Mouse (Mus musculus) monocyte, adult 5-6 weeks (primary cell): ENCODE data around the gene Pkp4. TPM values are rescaled to one million over a fixed set of nuclear protein-coding genes. Genes with fewer than 3 reads are reported as not detected.

Experiments
- ATAC-seq: fragments of 153-309, 156-312 bp; replicated peaks from 2 replicates; pipeline ENCODE4 v1.8.0; 2017; ENCODE audit warnings: mild to moderate bottlenecking; ENCODE audit not compliant: low TSS enrichment, insufficient number of reproducible peaks, severe bottlenecking, poor library complexity, low FRiP score
- total RNA-seq: library from RNA; stranded (forward); fragments of 200-1000, 200-491, 200-594 nt; gene quantifications from 3 replicates; pipeline ENCODE4 v1.2.3, GENCODE M21; 2017

Pkp4 gene
- total RNA-seq, 1 experiment from 2014 or later, result 22.2 TPM

GRCm38 (mm10) chr2:59181321-59182113, 20.9 kb downstream of the Pkp4 start:
- ATAC-seq, result no peak

DNA sequence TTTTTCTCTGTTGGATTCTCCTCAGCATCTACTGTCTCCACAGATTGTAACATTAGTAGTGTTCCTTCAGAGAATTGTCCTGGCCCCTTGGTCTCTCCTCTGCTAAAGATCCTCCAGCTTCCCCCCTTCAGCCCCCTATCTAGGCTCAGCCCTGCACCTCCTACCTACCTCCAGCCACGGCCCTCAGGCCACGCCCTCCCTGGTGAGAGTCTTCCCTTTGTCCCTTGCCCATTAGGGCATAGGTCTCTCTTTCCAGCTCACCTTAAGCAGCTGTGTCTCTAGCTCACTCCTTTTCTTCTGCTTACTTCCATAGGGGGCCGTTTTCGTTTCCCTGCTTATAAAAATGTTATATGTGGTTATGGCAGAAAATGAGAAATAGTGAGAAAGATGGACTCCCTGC, 22.9 kb downstream of the Pkp4 start:
- no peak for ATAC-seq

- peak; percentile 77 for ATAC-seq
Observed at GRCm38 (mm10) chr2:59184107-59185064, 23.7 kb downstream of the Pkp4 start.

DNA sequence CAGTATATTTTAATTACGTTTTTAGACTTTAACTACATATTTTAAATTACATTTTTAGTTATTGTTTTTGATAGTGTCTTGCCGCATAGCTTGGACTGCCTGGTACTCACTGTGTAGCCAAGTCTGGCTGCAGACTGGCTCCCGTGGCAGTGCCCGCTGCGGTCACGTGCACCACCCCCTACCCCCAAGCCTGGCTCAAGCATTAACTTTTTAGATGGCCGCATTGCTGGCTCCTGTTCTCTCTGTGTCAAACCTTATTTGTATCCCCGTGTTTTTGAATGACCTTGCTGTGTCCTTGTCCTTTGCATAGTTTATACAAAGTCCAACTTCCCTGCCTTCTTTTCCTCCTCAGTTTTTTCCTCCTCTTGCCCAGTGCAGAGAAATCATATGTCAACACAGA, 25.5 kb downstream of the Pkp4 start:
- no peak for ATAC-seq

DNA sequence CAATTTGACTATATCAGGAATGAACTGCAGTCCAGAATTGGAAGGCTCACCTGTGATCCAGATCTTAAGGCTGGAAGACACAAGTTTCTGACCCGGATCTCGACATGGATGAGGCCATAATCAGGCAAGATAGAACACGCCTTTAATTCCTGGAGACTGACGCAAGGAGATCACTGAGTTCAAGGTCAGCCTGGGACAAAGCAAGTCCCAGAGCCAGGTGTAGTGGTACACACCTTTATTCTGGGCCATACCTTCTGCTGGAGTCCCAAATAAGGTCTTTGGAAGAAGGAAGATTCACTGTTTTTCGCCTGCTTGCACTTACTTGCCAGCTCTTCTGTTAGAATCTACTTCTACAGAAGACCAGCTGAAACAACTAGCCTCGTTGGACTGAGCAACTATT, 26.3 kb downstream of the Pkp4 start:
- ATAC-seq, result no peak

GRCm38 (mm10) chr2:59188306-59188705, 27.7 kb downstream of the Pkp4 start:
- no peak for ATAC-seq

DNA sequence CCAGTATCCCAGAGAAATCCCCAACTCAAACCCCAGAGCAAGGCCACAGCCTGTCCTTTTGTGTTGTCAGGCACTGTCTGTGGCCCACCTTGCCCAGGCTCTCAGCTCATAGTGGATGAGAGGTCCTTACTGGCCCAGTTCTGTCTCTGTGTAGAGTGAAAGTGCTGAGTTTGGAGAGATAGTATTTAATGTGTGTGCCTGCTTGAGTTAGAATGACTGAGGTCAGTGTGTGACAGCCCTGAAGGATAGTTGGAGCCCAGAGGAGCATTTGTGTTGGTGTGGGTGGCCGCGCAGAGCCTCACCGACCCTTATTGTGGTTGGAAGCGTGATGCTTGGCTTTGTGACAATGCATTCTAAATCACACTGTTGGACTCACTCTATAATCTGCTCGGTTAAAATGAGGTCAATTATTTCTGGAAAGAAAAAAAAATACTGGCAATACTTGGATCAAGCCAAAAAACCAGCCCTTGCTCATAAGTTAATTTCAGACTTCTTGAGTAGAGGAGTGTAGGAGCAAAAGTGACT, 29.1 kb downstream of the Pkp4 start:
- no peak for ATAC-seq

DNA sequence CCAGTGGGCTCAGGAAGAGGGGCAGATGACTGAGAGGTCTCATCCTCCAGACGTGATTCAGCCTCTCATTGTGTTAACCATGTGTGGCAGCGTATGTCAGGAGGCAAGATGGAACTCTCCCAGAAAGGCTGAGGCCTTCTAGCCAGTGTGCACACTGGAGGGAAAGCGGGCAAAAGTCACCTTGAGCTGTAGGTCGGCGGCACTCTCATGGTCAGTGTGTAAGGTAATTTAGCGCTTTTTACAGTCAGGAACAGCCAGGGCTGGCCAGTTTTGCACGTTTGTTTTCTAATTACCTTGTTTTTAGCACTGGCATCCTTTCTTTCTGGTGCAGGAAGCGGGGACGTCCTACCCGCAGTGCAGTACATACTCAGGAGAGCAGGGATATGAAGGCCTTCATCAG, 29.5 kb downstream of the Pkp4 start:
- no peak for ATAC-seq

DNA sequence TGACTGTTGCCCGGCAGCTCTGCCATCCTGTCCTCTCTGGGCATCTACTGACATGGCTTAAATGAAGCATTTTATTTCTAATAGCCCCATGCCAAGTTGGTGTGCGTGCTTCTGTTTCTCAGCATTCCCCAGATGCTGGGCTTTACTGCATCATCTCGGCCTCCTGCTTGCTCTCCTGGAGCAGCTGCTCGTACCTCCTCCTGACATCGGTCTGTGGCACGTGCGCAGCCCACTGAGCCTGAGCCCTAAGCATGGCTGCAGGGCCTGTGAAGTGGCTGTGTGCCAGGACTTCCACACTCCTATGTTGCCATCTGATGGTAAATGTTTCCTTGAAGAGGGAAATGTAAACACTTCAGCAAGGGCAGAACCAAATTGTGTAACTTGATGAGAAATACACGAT, 30.8 kb downstream of the Pkp4 start:
- no peak for ATAC-seq

GRCm38 (mm10) chr2:59193117-59193516, 32.5 kb downstream of the Pkp4 start:
- ATAC-seq, result no peak

- no peak for ATAC-seq
Observed at GRCm38 (mm10) chr2:59197156-59197555, 36.5 kb downstream of the Pkp4 start.

DNA sequence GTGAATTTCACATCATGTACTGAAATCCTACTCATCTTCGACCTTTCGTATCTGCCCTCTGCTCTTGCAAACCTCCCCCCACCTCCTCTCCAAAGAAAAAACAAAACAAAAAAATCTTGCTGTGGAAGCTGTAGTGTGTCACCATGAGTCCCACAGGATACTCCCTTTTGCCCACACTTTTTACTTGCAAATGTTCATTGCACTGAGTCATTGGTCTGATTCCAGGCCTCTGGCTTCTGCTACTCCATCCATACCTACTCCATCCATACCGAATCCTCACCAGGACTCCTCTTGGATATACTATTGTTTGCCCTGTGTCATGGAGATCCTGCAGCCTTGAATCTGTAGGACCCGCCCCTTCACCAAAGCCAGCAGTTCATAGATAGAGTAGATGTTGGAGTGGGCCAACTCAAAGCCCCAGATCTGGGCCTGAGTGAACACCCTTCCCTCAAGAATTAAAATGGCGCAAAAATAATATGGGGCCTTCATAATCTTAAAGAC, 38.9 kb downstream of the Pkp4 start:
- ATAC-seq, result no peak

GRCm38 (mm10) chr2:59200511-59200910, 39.9 kb downstream of the Pkp4 start:
- ATAC-seq, result no peak

- no peak for ATAC-seq
Observed at GRCm38 (mm10) chr2:59202930-59203329, 42.3 kb downstream of the Pkp4 start.

DNA sequence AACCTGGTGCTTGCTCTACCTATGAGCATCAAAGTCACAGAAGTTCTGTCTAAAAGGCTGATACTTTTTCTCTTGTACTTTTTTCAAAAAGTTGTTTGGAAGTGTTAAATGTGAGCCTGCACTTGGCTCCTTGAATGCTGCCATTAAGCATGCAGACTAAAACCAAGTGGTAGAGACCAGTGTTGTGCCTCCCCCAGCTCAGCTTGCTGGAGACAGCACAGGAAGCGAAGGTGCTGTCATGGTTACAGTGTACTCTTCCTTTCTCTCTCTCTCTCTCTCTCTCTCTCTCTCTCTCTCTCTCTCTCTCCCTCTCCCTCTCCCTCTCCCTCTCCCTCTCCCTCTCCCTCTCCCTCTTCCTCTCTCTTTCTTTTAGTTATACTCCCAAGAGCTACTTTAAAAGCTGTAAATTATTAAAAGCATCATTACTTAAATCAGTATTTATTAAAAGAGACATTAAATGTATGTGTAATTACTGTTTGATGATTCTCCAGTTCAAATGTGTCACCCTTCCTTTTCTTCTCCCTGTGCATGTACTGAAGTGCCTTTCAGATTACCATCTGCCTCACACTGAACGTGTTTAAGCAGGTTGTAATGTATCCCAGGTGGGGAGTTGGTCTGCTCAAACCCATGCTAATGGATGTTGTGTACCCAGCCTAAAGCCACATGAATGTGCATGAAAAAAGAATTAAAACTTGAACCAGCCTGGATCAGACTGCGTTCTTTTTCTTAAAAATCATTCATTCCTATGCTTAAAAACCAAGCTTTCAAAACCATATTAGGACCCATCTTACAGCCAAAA, 43.2 kb downstream of the Pkp4 start:
- no peak for ATAC-seq

GRCm38 (mm10) chr2:59205092-59205491, 44.4 kb downstream of the Pkp4 start:
- no peak for ATAC-seq

DNA sequence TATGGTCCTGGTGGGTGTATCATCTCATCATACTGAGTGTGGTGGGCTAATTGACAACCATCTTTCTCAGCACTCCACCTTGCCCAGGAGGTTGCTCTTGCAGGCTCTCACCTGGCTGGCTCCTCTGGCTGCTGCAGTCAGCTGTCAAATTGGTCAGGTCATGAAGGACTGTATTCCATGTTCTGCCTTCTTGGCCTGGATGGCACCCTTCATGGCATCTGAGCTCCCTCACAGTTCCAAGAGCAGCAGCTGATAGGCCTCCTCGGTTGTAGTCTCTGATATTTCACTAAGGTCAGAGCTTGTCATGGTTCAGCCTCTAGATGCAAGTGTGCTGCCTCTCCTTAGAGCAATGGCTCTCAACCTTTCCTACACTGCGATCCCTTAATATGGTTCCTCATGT, 45.5 kb downstream of the Pkp4 start:
- no peak for ATAC-seq

DNA sequence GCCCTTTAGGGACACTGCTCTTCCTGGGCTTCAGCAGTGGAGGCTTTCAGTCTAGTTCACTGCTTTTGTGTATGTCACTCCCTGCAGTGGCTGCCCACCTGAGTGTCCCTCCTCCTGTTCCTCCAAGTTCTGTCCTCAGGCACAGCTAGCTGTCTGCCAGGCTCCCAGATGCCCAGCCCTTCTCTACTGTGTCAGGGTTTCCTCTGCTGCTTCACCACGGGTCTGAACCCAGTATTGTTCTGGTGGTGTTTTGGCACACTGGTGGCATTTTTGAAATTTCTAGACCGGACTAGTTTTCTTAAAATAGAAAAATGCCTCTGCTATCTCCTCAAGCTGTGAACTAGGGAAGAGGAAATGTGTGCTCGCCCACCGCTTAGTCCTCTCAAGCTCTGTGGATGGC, 46.6 kb downstream of the Pkp4 start:
- ATAC-seq, result no peak

- no peak for ATAC-seq
Observed at GRCm38 (mm10) chr2:59207725-59208124, 47.1 kb downstream of the Pkp4 start.
